Mouse (Mus musculus) neural tube, embryonic 14.5 days (tissue): Measurements from ENCODE around the gene Cux1. TPM values are rescaled to one million over a fixed set of nuclear protein-coding genes. Genes with fewer than 3 reads are reported as not detected.

Experiments
- ATAC-seq: fragments of 200-750 bp; cut with Nextera tagmentation; 2 replicates; pipeline ENCODE4 v1.8.0; 2017; ENCODE audit warnings: low read depth, mild to moderate bottlenecking, moderate TSS enrichment, moderate library complexity
- H3K27ac ChIP-seq: fragments of 300-500 bp; sonication (generic); 2 replicates; pipeline ENCODE4 v1.5.1; 2014; ENCODE audit warnings: low read depth, mild to moderate bottlenecking, control low read depth, low read length, moderate library complexity, mixed read lengths
- H3K27me3 ChIP-seq: fragments of 300-500 bp; sonication (generic); 2 replicates; pipeline ENCODE4 v1.6.1; 2014; ENCODE audit warnings: low read length; ENCODE audit not compliant: control insufficient read depth, insufficient read depth
- H3K36me3 ChIP-seq: fragments of 300-500 bp; sonication (generic); 2 replicates; pipeline ENCODE4 v1.6.1; 2014; ENCODE audit warnings: low read length, mixed read lengths; ENCODE audit not compliant: control insufficient read depth, insufficient read depth
- H3K4me1 ChIP-seq: fragments of 300-500 bp; sonication (generic); 2 replicates; pipeline ENCODE4 v1.6.1; 2014; ENCODE audit warnings: low read length; ENCODE audit not compliant: control insufficient read depth, insufficient read depth
- H3K4me2 ChIP-seq: fragments of 300-500 bp; sonication (generic); 2 replicates; pipeline ENCODE4 v1.6.1; 2014; ENCODE audit warnings: mild to moderate bottlenecking, low read depth, low read length, control low read depth
- H3K4me3 ChIP-seq: fragments of 300-500 bp; sonication (generic); 2 replicates; pipeline ENCODE4 v1.5.1; 2014; ENCODE audit warnings: low read depth, low read length, control low read depth, mixed read lengths
- H3K9ac ChIP-seq: fragments of 300-500 bp; sonication (generic); replicated peaks from 2 replicates; pipeline ENCODE4 v1.6.1; 2014; ENCODE audit warnings: low read depth, mild to moderate bottlenecking, control low read depth, low read length, mixed read lengths
- H3K9me3 ChIP-seq: fragments of 300-500 bp; sonication (generic); 2 replicates; pipeline ENCODE4 v1.6.1; 2016; ENCODE audit warnings: low read length; ENCODE audit not compliant: control insufficient read depth
- WGBS: fragments of 180-500 bp; shearing (Covaris S2); extraction: QIAGEN DNeasy Blood & Tissue Kit; methylation state at CpG from one replicate; pipeline ENCODE4 v1.1.7; 2014; 5-methylcytosine and 5-hydroxymethylcytosine counted together
- polyA plus RNA-seq: library from polyadenylated mRNA; unstranded; fragments of >200 nt; fragmentation: Nextera tagmentation; extraction: Ambion mirVana; gene quantifications from 2 replicates; pipeline ENCODE4 v1.2.1, GENCODE M21; 2014

The Cux1 gene
- polyA plus RNA-seq, 1 experiment from 2014 or later: 95.3 TPM

- H3K4me2 ChIP-seq: no peak overlapping the region
- no peak overlapping the region for H3K27ac ChIP-seq
- H3K4me1 ChIP-seq: no peaks in the 10 kb centered on the region
- H3K9ac ChIP-seq: no peak overlapping the region
- H3K9me3 ChIP-seq: no peaks in the 10 kb centered on the region
- no peaks in the 10 kb centered on the region for H3K27me3 ChIP-seq
- H3K4me3 ChIP-seq: no peak overlapping the region
- H3K36me3 ChIP-seq: peaks cover 38% of the 10 kb centered on the region
- ATAC-seq: no peak
- 67% methylated on average over 4 of the region's 4 CpGs for WGBS
Observed at GRCm38 (mm10) chr5:136312166-136312565, 255.1 kb downstream of the Cux1 start.

- no peak for ATAC-seq
Observed at GRCm38 (mm10) chr5:136306254-136306653, 261.0 kb downstream of the Cux1 start.

GRCm38 (mm10) chr5:136303409-136303983 is 263.8 kb downstream of the Cux1 start:
- Histone ChIP-seq H3K4me2 (no peak overlapping the region), H3K27ac (peak overlapping the region; percentile 10; the same call in 1 of the 2 replicates), H3K9me3 (no peaks in the 10 kb centered on the region), H3K9ac (no peak overlapping the region), H3K4me3 (no peak overlapping the region), H3K4me1 (no peaks in the 10 kb centered on the region), H3K36me3 (peaks cover 29% of the 10 kb centered on the region), H3K27me3 (no peaks in the 10 kb centered on the region)
- no peak for ATAC-seq
- WGBS: 82% methylated on average over 18 of the region's 19 CpGs

More at GRCm38 (mm10) chr5:136306254-136306653, 261.0 kb downstream of the Cux1 start:
- no peak overlapping the region for H3K9ac ChIP-seq
- H3K4me2 ChIP-seq: no peak overlapping the region
- H3K36me3 ChIP-seq: peaks cover 30% of the 10 kb centered on the region
- H3K27ac ChIP-seq: no peak overlapping the region
- H3K9me3 ChIP-seq: no peaks in the 10 kb centered on the region
- H3K27me3 ChIP-seq: no peaks in the 10 kb centered on the region
- WGBS: 68% methylated on average over 5 of the region's 5 CpGs
- no peak overlapping the region for H3K4me3 ChIP-seq
- no peaks in the 10 kb centered on the region for H3K4me1 ChIP-seq

GRCm38 (mm10) chr5:136300880-136301279 is 266.4 kb downstream of the Cux1 start:
- no peaks in the 10 kb centered on the region for H3K9me3 ChIP-seq
- H3K4me3 ChIP-seq: no peak overlapping the region
- ATAC-seq: no peak
- peaks cover 16% of the 10 kb centered on the region for H3K36me3 ChIP-seq
- WGBS: 86% methylated on average over 6 of the region's 6 CpGs
- H3K27ac ChIP-seq: no peak overlapping the region
- H3K27me3 ChIP-seq: no peaks in the 10 kb centered on the region
- H3K4me2 ChIP-seq: no peak overlapping the region
- H3K9ac ChIP-seq: no peak overlapping the region
- H3K4me1 ChIP-seq: no peaks in the 10 kb centered on the region

GRCm38 (mm10) chr5:136297691-136298090 is 269.6 kb downstream of the Cux1 start:
- 82% methylated on average over 6 of the region's 6 CpGs for WGBS
- Histone ChIP-seq H3K36me3 (peaks cover 13% of the 10 kb centered on the region; the same call in 1 of the 2 replicates), H3K9ac (no peak overlapping the region), H3K9me3 (no peaks in the 10 kb centered on the region), H3K27me3 (no peaks in the 10 kb centered on the region), H3K4me3 (no peak overlapping the region), H3K4me1 (peaks cover under 1% of the 10 kb centered on the region; the same call in 1 of the 2 replicates), H3K27ac (no peak overlapping the region), H3K4me2 (no peak overlapping the region)
- ATAC-seq: no peak

- no peaks in the 10 kb centered on the region for H3K27me3 ChIP-seq
- H3K9me3 ChIP-seq: no peaks in the 10 kb centered on the region
- ATAC-seq: no peak
- WGBS: 50% methylated on average over 4 of the region's 4 CpGs
- H3K4me1 ChIP-seq: peaks cover 5% of the 10 kb centered on the region
- H3K27ac ChIP-seq: no peak overlapping the region
- H3K36me3 ChIP-seq: peaks cover 10% of the 10 kb centered on the region; the same call in 1 of the 2 replicates
- no peak overlapping the region for H3K4me3 ChIP-seq
- no peak overlapping the region for H3K9ac ChIP-seq
- H3K4me2 ChIP-seq: no peak overlapping the region
Observed at GRCm38 (mm10) chr5:136296911-136297310, 270.4 kb downstream of the Cux1 start.

GRCm38 (mm10) chr5:136292971-136293418 is 274.3 kb downstream of the Cux1 start:
- H3K4me1 ChIP-seq: peaks cover 5% of the 10 kb centered on the region
- H3K9ac ChIP-seq: no peak overlapping the region
- H3K27ac ChIP-seq: peak overlapping the region; percentile 18; the same call in 1 of the 2 replicates
- H3K4me2 ChIP-seq: no peak overlapping the region
- H3K9me3 ChIP-seq: no peaks in the 10 kb centered on the region
- 60% methylated on average over 4 of the region's 4 CpGs for WGBS
- H3K36me3 ChIP-seq: no peaks in the 10 kb centered on the region; the same call in 1 of the 2 replicates
- ATAC-seq: no peak
- H3K4me3 ChIP-seq: no peak overlapping the region
- H3K27me3 ChIP-seq: no peaks in the 10 kb centered on the region

GRCm38 (mm10) chr5:136292361-136292760 is 274.9 kb downstream of the Cux1 start:
- no peaks in the 10 kb centered on the region for H3K9me3 ChIP-seq
- no peak overlapping the region for H3K9ac ChIP-seq
- no peaks in the 10 kb centered on the region for H3K27me3 ChIP-seq
- ATAC-seq: no peak
- peaks cover 5% of the 10 kb centered on the region for H3K4me1 ChIP-seq
- H3K36me3 ChIP-seq: no peaks in the 10 kb centered on the region; the same call in 1 of the 2 replicates
- no peak overlapping the region for H3K4me2 ChIP-seq
- 45% methylated on average over 2 of the region's 2 CpGs for WGBS
- H3K4me3 ChIP-seq: no peak overlapping the region
- H3K27ac ChIP-seq: peak overlapping the region; percentile 62

- Histone ChIP-seq H3K9me3 (no peaks in the 10 kb centered on the region), H3K9ac (no peak overlapping the region), H3K27ac (no peak overlapping the region), H3K4me2 (no peak overlapping the region), H3K4me1 (peaks cover 5% of the 10 kb centered on the region), H3K4me3 (no peak overlapping the region), H3K27me3 (no peaks in the 10 kb centered on the region), H3K36me3 (peaks cover 2% of the 10 kb centered on the region; the same call in 1 of the 2 replicates)
- WGBS: 93% methylated on average over 2 of the region's 2 CpGs
- no peak for ATAC-seq
Observed at GRCm38 (mm10) chr5:136291562-136291961, 275.7 kb downstream of the Cux1 start.
